Mouse (Mus musculus): ENCODE results near the gene Trip6. TPM values are rescaled to one million over a fixed set of nuclear protein-coding genes. Genes with fewer than 3 reads are reported as not detected.
"Not testable (repeated sequence)": the region's sequence is repeated elsewhere in the genome, so short reads cannot be mapped to it uniquely, and the experiment has no call there.

Gene Trip6
- total RNA-seq, 2 experiments from 2014 or later, result 5.2 to 5.3 TPM

DNA sequence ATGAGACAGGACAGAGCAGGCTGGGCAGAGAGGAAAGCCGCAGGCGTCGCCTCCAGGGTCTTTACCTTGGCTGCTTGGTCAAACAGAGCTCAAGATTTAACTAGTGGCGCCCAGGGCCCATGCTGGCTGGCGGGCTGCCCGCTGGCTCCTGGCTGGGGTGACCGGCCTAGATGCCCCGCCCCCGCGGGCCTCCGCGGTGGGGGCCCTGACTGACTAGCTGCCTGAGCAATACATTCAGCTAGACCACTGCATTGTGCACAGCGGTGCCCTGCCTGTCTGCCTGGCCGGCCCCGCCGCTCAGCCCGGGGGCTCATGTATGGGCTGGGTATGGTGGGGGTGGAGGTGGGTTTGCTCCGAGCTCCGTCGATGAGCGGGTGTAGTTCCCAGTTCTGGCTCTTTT is 13.0 kb downstream of the Trip6 start:
- DNase-seq, result no peak

GRCm38 (mm10) chr5:137299240-137299639 is 15.0 kb downstream of the Trip6 start:
- no peak for DNase-seq

DNA sequence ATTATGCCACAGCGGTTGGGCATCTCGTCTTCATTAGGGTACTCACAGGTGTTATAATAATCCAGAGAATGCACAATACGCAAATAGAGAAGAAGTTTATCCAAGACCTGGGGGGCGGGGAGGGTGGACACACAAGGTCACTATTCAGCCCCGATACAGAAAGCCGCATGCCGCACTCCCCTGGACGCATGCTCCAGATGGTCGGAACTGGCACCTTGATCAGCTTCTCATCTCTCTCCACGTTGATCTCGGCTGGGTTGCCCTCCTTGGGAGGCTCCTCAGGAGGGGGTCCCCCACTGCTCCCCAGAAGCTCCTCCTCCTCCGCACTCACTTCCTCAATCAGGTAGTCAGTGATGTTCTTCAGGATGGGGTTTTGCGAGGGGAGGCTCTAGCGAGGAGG is 17.1 kb downstream of the Trip6 start:
- no peak for DNase-seq

- DNase-seq, result no peak
Measured at GRCm38 (mm10) chr5:137295712-137296111, 18.5 kb downstream of the Trip6 start.

DNA sequence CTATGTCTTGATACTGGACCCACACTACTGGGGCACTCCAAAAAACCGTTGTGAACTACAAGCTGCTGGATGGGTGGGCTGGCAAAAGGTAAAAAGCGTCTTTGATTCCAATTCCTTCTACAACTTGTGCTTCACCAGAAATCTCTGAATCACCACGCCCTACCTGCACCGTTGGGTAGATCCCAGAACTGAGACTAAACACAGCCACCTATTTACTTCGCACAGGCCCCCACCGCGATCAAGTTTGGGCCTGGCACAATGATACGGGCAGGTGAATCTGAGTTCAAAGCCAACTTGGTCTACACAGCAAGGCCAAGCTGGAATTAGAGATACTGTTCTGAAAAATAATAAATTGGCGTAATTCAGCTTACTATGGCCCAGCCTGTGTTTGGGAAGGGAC is 18.9 kb downstream of the Trip6 start:
- no peak for DNase-seq

GRCm38 (mm10) chr5:137294744-137295093 is 19.5 kb downstream of the Trip6 start:
- no peak for DNase-seq

DNA sequence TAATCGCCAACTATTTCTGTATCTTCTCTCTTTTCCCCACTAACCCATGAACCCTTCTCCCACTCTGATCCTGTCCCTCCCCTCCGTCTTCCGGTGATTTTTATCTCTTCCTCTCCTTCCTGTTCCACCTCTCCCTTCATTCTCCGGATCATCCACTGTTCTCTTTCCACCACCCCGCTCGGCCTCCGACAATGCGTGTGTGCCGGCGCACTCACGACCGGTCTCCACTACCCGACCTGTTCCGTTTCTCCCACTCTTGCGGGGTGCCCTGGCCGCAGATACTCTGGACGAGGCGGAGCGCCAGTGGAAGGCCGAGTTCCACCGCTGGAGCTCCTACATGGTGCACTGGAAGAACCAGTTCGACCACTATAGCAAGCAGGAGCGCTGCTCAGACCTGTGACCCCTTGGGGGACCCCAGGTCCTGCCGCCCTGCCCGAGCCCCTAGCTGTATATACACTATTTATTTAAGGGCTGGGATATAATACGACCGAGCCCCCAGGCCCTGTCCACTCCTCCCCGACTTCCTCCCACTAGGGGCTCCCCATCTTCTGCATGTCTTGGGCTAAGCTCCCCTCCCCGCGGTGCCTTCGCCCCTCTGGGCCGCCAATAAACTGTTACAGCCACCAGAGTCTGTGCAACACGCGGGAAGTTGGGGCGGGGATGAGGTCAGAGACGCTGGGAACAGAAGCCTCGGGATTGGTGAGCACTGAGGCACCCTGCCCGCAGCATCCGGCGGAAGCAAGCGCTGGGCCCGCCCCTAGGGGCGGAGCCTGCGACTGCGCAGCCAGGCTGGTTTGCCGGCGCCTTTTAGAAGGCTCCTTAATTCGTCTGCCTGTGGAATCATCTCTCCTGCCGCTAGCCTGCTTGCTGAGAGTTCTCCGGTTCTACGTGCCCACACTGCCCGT is 20.1 kb downstream of the Trip6 start, which contains the start of gene Ufsp1:
Gene Ufsp1, plus strand, starts transcription at position 791 of the 905 bp plus-strand sequence.
- DNase-seq, result peak; percentile 95

DNA sequence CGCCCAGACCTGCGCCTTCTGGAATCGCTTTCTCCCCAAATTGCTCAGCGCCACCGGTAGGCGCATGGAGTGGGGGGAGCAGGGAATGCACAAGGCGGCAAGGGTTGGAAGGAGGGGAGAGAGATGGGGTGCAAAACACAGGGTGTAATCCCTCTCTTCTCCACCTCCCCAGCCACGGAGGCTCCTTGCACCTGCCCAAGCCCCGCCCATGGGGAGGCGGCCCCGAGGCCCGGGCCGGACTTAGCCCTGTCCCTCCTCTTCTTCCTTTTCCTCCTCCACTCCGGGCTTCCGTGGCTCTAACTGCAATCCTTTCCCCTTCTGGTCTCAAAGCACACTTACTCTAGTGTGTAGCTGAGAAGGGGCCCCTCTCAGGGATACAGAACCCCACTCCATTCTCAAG is 20.9 kb downstream of the Trip6 start:
- peak; percentile 74 for DNase-seq

- DNase-seq, result no peak
Measured at GRCm38 (mm10) chr5:137291381-137291926, 22.8 kb downstream of the Trip6 start.

- DNase-seq, result peak; percentile 76
Measured at GRCm38 (mm10) chr5:137290677-137291076, 23.5 kb downstream of the Trip6 start.

DNA sequence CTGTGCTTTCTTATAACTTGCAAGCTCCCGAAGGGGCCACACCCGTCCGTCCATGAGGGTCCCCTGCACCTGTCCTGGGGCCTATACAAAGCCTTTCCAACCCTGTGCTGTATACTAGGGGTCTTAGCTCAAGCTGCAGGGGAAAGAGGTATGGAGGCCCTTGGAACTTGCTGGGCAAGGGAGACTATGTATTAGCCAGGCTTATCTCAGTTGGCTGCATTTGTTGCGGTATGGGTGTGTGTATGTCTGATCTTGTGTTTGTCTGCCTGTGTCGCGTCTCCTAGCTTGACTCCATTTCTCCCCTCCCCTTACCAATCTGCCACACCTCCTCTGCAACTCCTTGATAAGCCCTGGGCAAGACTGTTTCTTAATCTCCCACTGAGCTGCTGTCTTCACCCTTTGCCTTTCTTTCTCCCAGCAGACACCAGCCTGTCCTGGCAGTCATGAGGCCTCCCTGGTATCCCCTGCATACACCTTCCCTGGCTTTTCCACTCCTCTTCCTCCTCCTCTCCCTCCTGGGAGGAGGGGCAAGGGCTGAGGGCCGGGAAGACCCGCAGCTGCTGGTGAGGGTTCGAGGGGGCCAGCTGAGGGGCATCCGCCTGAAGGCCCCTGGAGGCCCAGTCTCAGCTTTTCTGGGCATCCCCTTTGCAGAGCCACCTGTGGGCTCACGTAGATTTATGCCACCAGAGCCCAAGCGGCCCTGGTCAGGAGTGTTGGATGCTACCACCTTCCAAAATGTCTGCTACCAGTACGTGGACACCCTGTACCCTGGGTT is 24.4 kb downstream of the Trip6 start:
- no peak for DNase-seq

DNA sequence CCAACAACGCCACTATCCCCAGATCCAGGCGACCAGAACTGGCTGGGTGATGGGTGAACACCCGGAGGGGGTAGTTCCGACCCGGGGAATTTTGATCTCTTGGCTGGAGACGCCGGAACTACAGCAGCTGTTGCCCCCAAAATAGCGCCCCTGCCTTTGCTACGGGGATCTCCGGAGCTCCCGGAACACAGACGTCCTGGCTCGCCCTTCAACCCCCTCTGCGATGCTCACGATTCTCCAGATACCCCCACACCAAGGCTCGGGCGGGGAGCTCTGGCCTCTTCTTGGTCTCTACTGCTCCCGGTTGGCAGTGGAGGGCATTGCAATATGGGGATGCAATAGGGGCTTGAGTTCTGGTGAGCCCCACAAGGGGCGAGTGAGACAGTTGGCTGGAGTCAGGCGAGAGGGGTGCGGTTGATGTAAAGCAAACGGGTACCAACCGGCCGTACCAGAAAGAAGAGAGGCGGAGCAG is 25.2 kb downstream of the Trip6 start:
- peak; percentile 79 for DNase-seq

DNA sequence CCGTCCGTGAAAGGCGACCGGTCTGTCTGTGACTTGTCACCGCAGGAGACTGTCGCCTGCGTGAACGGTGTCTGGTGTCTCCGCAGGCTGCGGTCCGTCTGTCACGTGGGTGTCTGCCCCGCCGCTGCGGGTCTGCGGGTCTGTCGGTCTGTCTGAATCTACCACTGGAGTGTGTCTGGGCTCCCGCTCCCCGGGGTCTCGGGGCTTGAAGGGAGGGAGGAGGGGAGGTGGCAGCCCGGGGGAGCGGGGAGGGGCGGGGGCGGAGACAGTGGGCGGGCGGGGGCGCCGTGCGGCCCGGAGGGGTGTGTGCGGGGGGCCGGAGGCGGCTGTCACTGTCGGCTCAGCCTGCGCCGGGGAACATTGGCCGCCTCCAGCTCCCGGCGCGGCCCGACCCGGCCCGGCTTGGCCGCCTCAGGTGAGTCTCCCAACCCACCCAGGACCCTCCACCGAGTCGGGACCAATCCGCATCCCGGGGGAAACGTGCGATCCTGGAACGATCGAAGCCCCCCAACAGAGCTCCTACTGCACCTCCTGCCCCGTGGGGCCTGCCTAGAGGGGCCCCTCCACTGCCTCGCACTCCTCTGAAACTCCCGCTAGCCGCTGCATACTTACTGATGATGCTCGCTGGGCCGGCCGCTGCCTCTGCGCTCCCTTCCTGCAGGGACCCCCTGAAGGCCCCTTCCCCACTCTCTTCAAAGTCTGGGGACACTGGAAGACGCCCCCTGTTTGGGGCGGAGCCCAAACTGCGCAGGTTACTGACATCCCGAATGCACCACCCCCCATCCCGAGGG is 26.1 kb downstream of the Trip6 start:
- peak; percentile 39 for DNase-seq

DNA sequence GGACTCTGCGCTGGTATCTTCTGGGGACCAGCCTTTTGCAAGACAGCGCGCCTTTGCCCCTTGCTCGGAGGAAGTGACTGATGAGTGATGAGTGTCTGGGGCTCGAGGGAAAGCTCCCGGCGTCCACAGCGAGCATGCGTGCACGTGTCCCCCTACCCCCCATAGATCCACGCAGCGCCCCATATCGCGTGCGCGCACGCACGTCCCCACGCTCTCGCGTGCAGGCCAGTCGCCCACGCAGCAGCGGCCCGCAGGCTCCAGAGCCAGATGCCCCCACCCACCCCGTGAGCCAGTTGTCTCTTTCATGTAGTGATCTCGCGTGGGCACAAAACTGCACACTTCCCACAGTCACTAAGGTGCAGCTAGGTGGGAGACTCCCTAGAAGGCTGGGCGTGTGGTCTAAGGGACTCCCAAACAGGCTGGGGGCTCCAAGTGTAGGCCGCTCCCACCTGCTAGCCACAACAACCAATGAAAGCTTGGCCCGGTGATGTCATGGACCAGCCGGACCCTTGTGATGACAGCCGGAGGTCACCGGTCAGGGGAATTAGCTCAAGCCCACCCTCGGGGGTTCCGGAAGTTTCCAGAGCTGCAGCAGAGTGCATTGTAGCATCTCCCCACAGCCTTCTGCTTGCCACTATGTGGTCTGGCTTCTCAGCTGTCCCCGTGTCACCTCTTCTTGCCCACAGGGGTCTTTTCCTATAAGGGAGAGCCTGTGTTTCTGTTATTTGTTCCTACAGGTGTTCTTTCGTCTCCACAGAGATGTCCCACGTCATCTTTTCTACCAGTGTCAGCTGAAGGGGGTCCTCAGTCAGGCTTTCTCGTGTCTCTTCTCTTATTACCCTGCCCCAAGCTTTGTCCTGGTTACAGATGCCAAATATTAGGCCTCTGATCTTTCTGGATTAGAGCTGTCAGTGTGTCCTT is 26.9 kb downstream of the Trip6 start, which contains the start of gene Ache:
Gene Ache, plus strand, starts transcription at position 488 of the 921 bp plus-strand sequence.
- DNase-seq, result peak; percentile 33

- peak; percentile 83 for DNase-seq
Measured at GRCm38 (mm10) chr5:137286655-137287031, 27.6 kb downstream of the Trip6 start.

GRCm38 (mm10) chr5:137285986-137286385 is 28.2 kb downstream of the Trip6 start:
- no peak for DNase-seq

DNA sequence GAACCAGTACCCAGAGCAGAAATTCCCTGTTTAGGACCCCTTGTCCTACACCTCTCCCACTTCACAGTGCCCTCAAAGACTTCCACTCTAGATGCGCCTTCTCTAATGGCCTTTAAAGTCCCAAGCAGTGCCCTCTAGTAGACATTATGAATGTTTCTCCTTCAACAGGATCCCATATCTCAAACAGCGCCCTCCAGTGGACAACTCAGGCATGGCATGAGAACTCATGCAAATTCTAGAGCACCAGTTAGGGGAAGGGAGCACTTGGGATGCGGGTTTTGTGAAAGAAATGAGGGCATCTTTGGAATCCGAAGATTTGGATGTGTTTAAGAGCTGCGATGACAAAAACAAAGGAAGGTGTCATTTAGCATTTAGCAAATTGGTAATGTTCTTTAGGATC is 29.2 kb downstream of the Trip6 start:
- DNase-seq, result no peak

- DNase-seq, result not testable (repeated sequence)
Measured at GRCm38 (mm10) chr5:137284411-137284810, 29.8 kb downstream of the Trip6 start.

- no peak for DNase-seq
Measured at GRCm38 (mm10) chr5:137277360-137278342, 36.6 kb downstream of the Trip6 start.
